In genomic region chr4:57156549-57157169, GRCm38 (mm10) we compare ENCODE assay signal across 13 mouse cellular contexts. TPM values are rescaled to one million over a fixed set of nuclear protein-coding genes. Genes with fewer than 3 reads are reported as not detected.
DNase-seq lines count a peak whose midpoint lies in the region; ATAC-seq lines count a peak whose summit lies in the region.
"Had no signal": no experiment of that assay in that cellular context is flagged by ENCODE, and none has a peak within 500 bp of the region (broad histone marks: within the 10 kb centered on the region; RNA-seq: fewer than 3 reads in every experiment).

No protein-coding gene starts in this region.

- no peak overlapping the region for H3K4me2 ChIP-seq in embryonic facial prominence, embryonic 13.5 days
- H3K4me2 ChIP-seq in intestine, embryonic 15.5 days (replicated peaks), result no peak overlapping the region

- H3K4me3 ChIP-seq in embryonic facial prominence, embryonic 13.5 days, result no peak overlapping the region
- no peak overlapping the region for H3K4me3 ChIP-seq in embryonic facial prominence, embryonic 10.5 days
- no peak overlapping the region for H3K4me3 ChIP-seq in intestine, embryonic 15.5 days (replicated peaks)
- H3K4me3 ChIP-seq in heart, embryonic 10.5 days, result no peak overlapping the region
- H3K4me3 ChIP-seq: myocyte had no signal

- no peaks in the 10 kb centered on the region for H3K36me3 ChIP-seq in embryonic facial prominence, embryonic 13.5 days
- no peaks in the 10 kb centered on the region for H3K36me3 ChIP-seq in embryonic facial prominence, embryonic 10.5 days (replicated peaks)
- H3K36me3 ChIP-seq in intestine, embryonic 15.5 days, result no peaks in the 10 kb centered on the region
- H3K36me3 ChIP-seq in heart, embryonic 10.5 days, result no peaks in the 10 kb centered on the region

- peak overlapping the region; percentile 24; the same call in 1 of the 2 replicates for H3K27ac ChIP-seq in embryonic facial prominence, embryonic 13.5 days
- H3K27ac ChIP-seq in embryonic facial prominence, embryonic 10.5 days (replicated peaks), result no peak overlapping the region
- 0 out of 2 replicates have a peak overlapping the region, but pooled peaks have one; percentile 4 for H3K27ac ChIP-seq in intestine, embryonic 15.5 days
- no peak overlapping the region for H3K27ac ChIP-seq in heart, embryonic 10.5 days

- ATAC-seq in embryonic facial prominence, embryonic 13.5 days (ENCODE audit: insufficient number of reproducible peaks, insufficient read depth, low FRiP score, low TSS enrichment, low read depth), result no peak
- ATAC-seq in intestine, embryonic 15.5 days, result 0 out of 2 replicates have a peak, but pooled peaks have one; percentile 32
- no peak for ATAC-seq in activated CD4-positive, CD25-positive, alpha-beta regulatory T cell, adult 4 months

- no peak overlapping the region for H3K9ac ChIP-seq in embryonic facial prominence, embryonic 13.5 days
- H3K9ac ChIP-seq in intestine, embryonic 15.5 days, result no peak overlapping the region

- H3K4me1 ChIP-seq in embryonic facial prominence, embryonic 13.5 days, result peaks cover 34% of the 10 kb centered on the region
- H3K4me1 ChIP-seq in embryonic facial prominence, embryonic 10.5 days, result peaks cover 37% of the 10 kb centered on the region
- peaks cover 29% of the 10 kb centered on the region for H3K4me1 ChIP-seq in intestine, embryonic 15.5 days (replicated peaks)
- H3K4me1 ChIP-seq in heart, embryonic 10.5 days, result peaks cover 16% of the 10 kb centered on the region

- no peak for DNase-seq in embryonic facial prominence, embryonic 10.5 days (ENCODE audit: low spot score)
- peak; percentile 65 to 73 for DNase-seq in kidney, postnatal 36 days
- DNase-seq in lung, postnatal 4 days, result peak; percentile 66 to 81
- no peak for DNase-seq in heart, adult 8-10 months (ENCODE audit: low spot score)
- no peak for DNase-seq in heart, embryonic 10.5 days (ENCODE audit: low spot score)
- DNase-seq: B cell, adult 2 months; cerebellum, adult 2 months; heart, adult 18-20 months had no signal

- H3K27me3 ChIP-seq in embryonic facial prominence, embryonic 13.5 days, result no peaks in the 10 kb centered on the region
- no peaks in the 10 kb centered on the region for H3K27me3 ChIP-seq in embryonic facial prominence, embryonic 10.5 days (replicated peaks; ENCODE audit: low read depth, poor library complexity, severe bottlenecking)
- H3K27me3 ChIP-seq in intestine, embryonic 15.5 days (replicated peaks), result no peaks in the 10 kb centered on the region
- H3K27me3 ChIP-seq in heart, embryonic 10.5 days (ENCODE audit: insufficient read depth, poor library complexity, severe bottlenecking), result no peaks in the 10 kb centered on the region; the same call in 1 of the 2 replicates

- WGBS in embryonic facial prominence, embryonic 13.5 days, result 72% methylated on average over 8 of the region's 8 CpGs
- WGBS in embryonic facial prominence, embryonic 10.5 days, result 84% methylated on average over 8 of the region's 8 CpGs
- WGBS in intestine, embryonic 15.5 days, result 66% methylated on average over 8 of the region's 8 CpGs
- WGBS in heart, embryonic 10.5 days, result 76% methylated on average over 8 of the region's 8 CpGs

- H3K9me3 ChIP-seq in embryonic facial prominence, embryonic 13.5 days, result no peaks in the 10 kb centered on the region
- H3K9me3 ChIP-seq in embryonic facial prominence, embryonic 10.5 days, result no peaks in the 10 kb centered on the region
- no peaks in the 10 kb centered on the region for H3K9me3 ChIP-seq in intestine, embryonic 15.5 days
- H3K9me3 ChIP-seq in heart, embryonic 10.5 days, result no peaks in the 10 kb centered on the region

RNA-seq across cellular contexts. Expression of gene Epb41l4b, which starts 13.4 kb away (rescaled TPM):
- polyA plus RNA-seq in embryonic facial prominence, embryonic 13.5 days (2015; fragmentation: Nextera tagmentation; extraction: Ambion mirVana), result 2.5 and 3.1 TPM in 2 replicates
- polyA plus RNA-seq in embryonic facial prominence, embryonic 10.5 days (2016; fragmentation: Nextera tagmentation; extraction: Ambion mirVana), result 1.2 and 1.4 TPM in 2 replicates
- polyA plus RNA-seq in intestine, embryonic 15.5 days (2015; fragmentation: Nextera tagmentation; extraction: Ambion mirVana), result 22.2 and 23.4 TPM in 2 replicates
- 1 to 10 TPM; 1.4 to 3.4 (median 2.6) TPM for total RNA-seq in heart, adult 8-10 months (2022)
- not detected for polyA plus RNA-seq in activated CD4-positive, CD25-positive, alpha-beta regulatory T cell, adult 4 months (2017; shearing (Covaris generic))
- polyA plus RNA-seq in heart, embryonic 10.5 days (2016; fragmentation: Nextera tagmentation; extraction: Ambion mirVana), result 0.34 and 1.6 TPM in 2 replicates
- total RNA-seq: MEL had no signal

Comparison
In these comparisons a context has a peak if more than half of its experiments do, and no peak if none do; other contexts are left out.
1. H3K27ac ChIP-seq: peak in embryonic facial prominence, embryonic 13.5 days (single experiment) and intestine, embryonic 15.5 days (single experiment); none in embryonic facial prominence, embryonic 10.5 days (single experiment) and heart, embryonic 10.5 days (single experiment).
2. DNase-seq: peak in kidney, postnatal 36 days (2 of 2) and lung, postnatal 4 days (2 of 2); none in embryonic facial prominence, embryonic 10.5 days (single experiment), heart, adult 8-10 months (single experiment) and heart, embryonic 10.5 days (single experiment).